Mouse (Mus musculus): Measurements from ENCODE around the gene Zc3hc1.

DNA sequence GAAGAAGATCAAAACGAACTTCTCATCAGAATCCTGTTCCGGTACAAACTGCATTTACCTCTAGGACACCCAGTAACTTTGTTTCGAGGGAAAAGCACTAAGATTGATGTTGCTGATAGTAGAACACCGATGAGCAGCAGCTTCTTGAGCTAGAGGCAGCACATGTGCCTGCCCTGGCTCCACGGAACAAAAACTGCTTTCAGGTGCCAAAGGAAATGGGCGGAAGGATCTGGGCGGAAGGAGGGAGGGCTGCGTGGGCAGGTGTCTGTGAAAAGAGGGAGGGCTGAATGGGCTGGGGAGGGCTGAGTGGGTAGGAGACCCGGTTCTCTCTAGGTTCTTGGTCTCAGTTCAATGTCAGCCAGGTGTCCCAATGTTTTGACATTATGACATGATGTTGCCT lies 39.5 kb downstream of the Zc3hc1 start:
- no peak for TF ChIP-seq CTCF (IDR thresholded peaks at IDR 0.05; ENCODE audit: low read depth)
- no peak for TF ChIP-seq EP300 (IDR thresholded peaks at IDR 0.05; ENCODE audit: low read depth)

All from liver, postnatal 0 days (tissue).